Mouse (Mus musculus) Muller cell, postnatal 12 days (primary cell): Measurements from ENCODE around the gene Zfp947.
"Not testable (repeated sequence)": the region's sequence is repeated elsewhere in the genome, so short reads cannot be mapped to it uniquely, and the experiment has no call there.

Experiments
- DNase-seq: peaks from one replicate; pipeline ENCODE4 v3.0.0-alpha.2; 2015; ENCODE audit errors: inconsistent ontology term

Zfp947 gene

GRCm38 (mm10) chr17:22165722-22166294 lies at the start of gene Zfp947:
Gene Zfp947, minus strand, starts transcription at chr17:22166190.
- DNase-seq: peak; percentile 50

DNA sequence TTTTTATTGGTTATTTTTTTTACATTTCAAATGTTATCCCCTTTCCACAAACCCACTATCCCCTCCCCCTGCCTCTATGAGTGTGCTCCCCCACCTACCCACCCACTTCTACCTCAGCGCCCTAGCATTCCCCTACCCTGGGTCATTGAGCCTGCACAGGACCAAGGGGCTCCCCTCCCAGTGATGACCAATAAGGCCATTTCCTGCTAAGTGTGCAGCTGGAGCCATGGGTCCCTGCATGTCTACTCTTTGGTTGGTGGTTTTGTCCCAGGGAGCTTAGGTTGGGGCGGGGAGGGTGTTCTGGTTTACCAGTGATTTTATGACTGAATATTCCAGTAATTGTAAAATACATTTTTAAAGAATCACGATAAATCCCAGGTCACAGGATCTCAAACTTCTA lies 686 bp downstream of the Zfp947 start:
- DNase-seq: peak; percentile 3

- DNase-seq: not testable (repeated sequence)
Observed at GRCm38 (mm10) chr17:22153951-22154350, 12.0 kb downstream of the Zfp947 start.

DNA sequence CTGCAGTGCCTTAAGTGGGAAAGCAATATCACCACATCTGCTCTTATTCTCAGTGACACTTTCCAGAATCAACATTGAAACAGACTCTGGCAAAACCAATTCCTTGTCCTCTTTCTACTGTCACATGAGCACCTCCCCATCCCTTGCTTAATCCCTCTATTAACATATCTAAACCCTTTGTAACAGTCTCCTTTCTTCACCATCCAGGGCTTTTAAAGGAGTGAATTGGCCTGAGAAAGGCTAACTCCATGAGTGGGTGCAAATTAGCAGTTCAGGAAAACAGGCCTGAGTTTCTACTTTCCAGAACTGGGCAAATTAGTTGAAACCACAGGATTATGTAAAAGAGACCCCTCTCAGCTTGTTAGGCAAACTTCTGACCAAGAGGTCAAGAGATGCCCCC lies 47.2 kb downstream of the Zfp947 start:
- DNase-seq: no peak
